ENCODE assay signal across 9 mouse cellular contexts in genomic region chr7:75752442-75753191, GRCm38 (mm10).
A peak's percentile ranks its signal among the peaks of the same experiment; 100 is the strongest.
DNase-seq lines count a peak whose midpoint lies in the region; ATAC-seq and TF ChIP-seq lines count a peak whose summit lies in the region.
"Had no signal": no experiment of that assay in that cellular context is flagged by ENCODE, and none has a peak within 500 bp of the region (broad histone marks: within the 10 kb centered on the region; RNA-seq: fewer than 3 reads in every experiment).

No protein-coding gene starts in this region.

- no peak overlapping the region for H3K4me2 ChIP-seq in midbrain, embryonic 12.5 days (replicated peaks)
- no peak overlapping the region for H3K4me2 ChIP-seq in midbrain, embryonic 16.5 days (ENCODE audit: low read length)

- H3K9me3 ChIP-seq in midbrain, embryonic 12.5 days = no peaks in the 10 kb centered on the region
- H3K9me3 ChIP-seq in midbrain, embryonic 16.5 days (replicated peaks; ENCODE audit: control insufficient read depth, low read length, poor library complexity, severe bottlenecking) = no peaks in the 10 kb centered on the region

- H3K27me3 ChIP-seq in midbrain, embryonic 12.5 days = no peaks in the 10 kb centered on the region; the same call in 1 of the 2 replicates
- H3K27me3 ChIP-seq in midbrain, embryonic 16.5 days (ENCODE audit: control insufficient read depth, insufficient read depth, low read depth, low read length) = no peaks in the 10 kb centered on the region

- peaks cover 17% of the 10 kb centered on the region for H3K4me1 ChIP-seq in midbrain, embryonic 12.5 days
- H3K4me1 ChIP-seq in midbrain, embryonic 16.5 days (ENCODE audit: control insufficient read depth, insufficient read depth, low read length) = peaks cover 2% of the 10 kb centered on the region; the same call in 1 of the 2 replicates
- no peaks in the 10 kb centered on the region for H3K4me1 ChIP-seq in embryonic fibroblast, embryonic 13.5 days (ENCODE audit: control insufficient read depth, insufficient read depth, low read length)

- no peak overlapping the region for H3K4me3 ChIP-seq in midbrain, embryonic 12.5 days
- H3K4me3 ChIP-seq in midbrain, embryonic 16.5 days (ENCODE audit: low read depth, low read length) = no peak overlapping the region
- H3K4me3 ChIP-seq in embryonic fibroblast, embryonic 13.5 days (ENCODE audit: insufficient read depth, low read length) = no peak overlapping the region

- 0 out of 2 replicates have a peak overlapping the region, but pooled peaks have one; percentile 25 for H3K27ac ChIP-seq in midbrain, embryonic 12.5 days (replicated peaks)
- H3K27ac ChIP-seq in midbrain, embryonic 16.5 days (ENCODE audit: low read length) = no peak overlapping the region
- H3K27ac ChIP-seq in embryonic fibroblast, embryonic 13.5 days (ENCODE audit: insufficient read depth, low read length) = no peak overlapping the region

- peak; percentile 72 for DNase-seq in kidney, postnatal 10 days
- peak; percentile 61 for DNase-seq in ovary, postnatal 36 days (ENCODE audit: low spot score)
- no peak for DNase-seq in urinary bladder, postnatal 36 days (ENCODE audit: low spot score in 2 of 2)
- no peak for DNase-seq in layer of hippocampus, adult 9-10 months (ENCODE audit: low spot score)
- no peak for DNase-seq in right cerebral cortex, postnatal 4 days
- DNase-seq: cerebellum, adult 18-20 months had no signal

- ATAC-seq in midbrain, embryonic 12.5 days (ENCODE audit: low FRiP score, low read depth) = peak; percentile 42; the same call in 1 of the 2 replicates
- ATAC-seq in midbrain, embryonic 16.5 days = no peak

- H3K9ac ChIP-seq in midbrain, embryonic 12.5 days (replicated peaks) = no peak overlapping the region
- no peak overlapping the region for H3K9ac ChIP-seq in midbrain, embryonic 16.5 days (ENCODE audit: low read depth, low read length)

- 53% methylated on average over 22 of the region's 22 CpGs for WGBS in midbrain, embryonic 12.5 days
- 60% methylated on average over 22 of the region's 22 CpGs for WGBS in midbrain, embryonic 16.5 days

- peaks cover 38% of the 10 kb centered on the region for H3K36me3 ChIP-seq in midbrain, embryonic 12.5 days
- H3K36me3 ChIP-seq in midbrain, embryonic 16.5 days (ENCODE audit: control insufficient read depth, insufficient read depth, low read length) = no peaks in the 10 kb centered on the region

- no peak for TF ChIP-seq POLR2A in embryonic fibroblast, embryonic 13.5 days (IDR thresholded peaks at IDR 0.05; ENCODE audit: low read depth, low read length)

- 0 out of 2 replicates have a peak, but pooled peaks have one; percentile 12 for TF ChIP-seq CTCF in embryonic fibroblast, embryonic 13.5 days (IDR thresholded peaks at IDR 0.05; ENCODE audit: borderline replicate concordance, insufficient read depth, low read length)

Comparison
In these comparisons a context has a peak if more than half of its experiments do, and no peak if none do; other contexts are left out.
1. DNase-seq: peak in kidney, postnatal 10 days (single experiment) and ovary, postnatal 36 days (single experiment); none in urinary bladder, postnatal 36 days (0 of 2), layer of hippocampus, adult 9-10 months (single experiment) and right cerebral cortex, postnatal 4 days (single experiment).